Mouse (Mus musculus) olfactory bulb, adult 2 months (tissue): Measurements from ENCODE around the gene BC030867.

Experiments
- CTCF ChIP-seq: fragments of 200-500 bp; IDR thresholded peaks from 2 replicates; pipeline ENCODE4 v1.5.1; 2012; ENCODE audit warnings: low read depth, mild to moderate bottlenecking, low read length, moderate library complexity; ENCODE audit not compliant: insufficient read depth
- POLR2A ChIP-seq: fragments of 200-500 bp; IDR thresholded peaks from 2 replicates; pipeline ENCODE4 v1.6.1; 2012; ENCODE audit warnings: mild to moderate bottlenecking, low read depth, low read length, moderate library complexity; ENCODE audit not compliant: insufficient read depth

GRCm38 (mm10) chr11:102290141-102290540 lies 41.5 kb downstream of the BC030867 start:
- TF ChIP-seq CTCF (no peak), POLR2A (no peak)
